Mouse (Mus musculus) lung, postnatal 25 days (tissue): ENCODE results near the gene H2al1m.
"Not testable (repeated sequence)": the region's sequence is repeated elsewhere in the genome, so short reads cannot be mapped to it uniquely, and the experiment has no call there.

Experiments
- DNase-seq: peaks from one replicate; pipeline ENCODE4 v3.0.0; 2022; ENCODE audit warnings: low spot score

Gene H2al1m

DNA sequence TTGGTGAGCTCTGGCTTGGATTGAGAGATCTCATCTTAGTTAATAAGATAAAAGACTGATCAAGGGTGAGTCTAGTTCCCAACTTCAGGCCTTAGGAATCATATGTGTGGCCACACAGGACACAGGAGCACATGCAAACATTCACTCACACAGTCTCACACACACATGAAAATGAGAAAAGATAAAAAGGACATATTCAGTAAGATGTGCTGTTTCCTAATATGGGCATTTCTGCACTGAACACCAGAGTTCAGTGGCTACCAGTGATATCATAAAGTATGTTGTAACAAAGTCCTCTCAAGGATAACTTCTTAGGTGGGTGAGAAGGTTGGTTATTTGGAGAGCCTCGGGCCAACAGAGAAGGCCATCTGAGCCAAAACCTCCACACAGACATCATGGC is at the start of gene H2al1m:
H2al1m (plus strand) TSS at position 301 of the 400 bp plus-strand sequence.
- DNase-seq: not testable (repeated sequence)

DNA sequence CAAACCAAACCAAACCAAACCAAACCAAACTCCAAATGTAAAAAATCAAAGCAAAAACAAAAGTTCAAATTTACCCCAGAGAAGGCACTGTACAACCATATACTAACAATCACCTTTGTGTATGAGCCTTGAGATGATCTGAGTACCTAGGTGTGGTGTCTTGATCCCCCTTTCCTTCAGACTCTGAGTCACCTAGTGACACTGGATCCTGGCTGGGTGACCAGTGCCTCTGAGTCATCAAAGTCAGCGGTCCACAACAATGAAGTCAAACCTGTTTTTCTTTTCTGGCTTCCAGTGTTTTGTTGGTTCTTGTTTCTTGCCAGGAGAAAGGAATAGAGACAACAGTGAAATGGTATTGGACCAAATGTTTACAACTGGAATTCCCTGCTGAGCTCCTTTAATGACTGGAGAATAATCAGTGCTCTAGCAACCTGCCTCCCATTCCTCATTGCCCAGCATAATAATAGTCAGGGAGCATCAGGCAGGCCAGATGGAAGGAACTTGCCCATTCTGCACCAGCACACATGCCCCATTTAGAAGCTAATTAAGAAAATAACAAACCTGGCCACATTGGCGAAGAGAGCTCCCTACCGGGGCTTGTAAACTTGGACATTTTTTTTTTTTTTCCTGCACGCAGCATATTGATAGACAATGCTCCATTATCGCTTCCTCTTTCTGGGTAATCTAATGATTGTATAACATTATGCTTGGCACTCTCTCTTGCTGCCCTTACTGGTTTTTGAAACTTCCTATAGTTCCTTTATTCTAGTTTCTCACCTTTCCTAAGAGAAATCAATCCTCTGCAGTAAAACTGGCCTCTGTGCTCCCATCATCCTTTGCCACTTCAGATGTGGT is 42.6 kb upstream of the H2al1m start:
- no peak for DNase-seq

DNA sequence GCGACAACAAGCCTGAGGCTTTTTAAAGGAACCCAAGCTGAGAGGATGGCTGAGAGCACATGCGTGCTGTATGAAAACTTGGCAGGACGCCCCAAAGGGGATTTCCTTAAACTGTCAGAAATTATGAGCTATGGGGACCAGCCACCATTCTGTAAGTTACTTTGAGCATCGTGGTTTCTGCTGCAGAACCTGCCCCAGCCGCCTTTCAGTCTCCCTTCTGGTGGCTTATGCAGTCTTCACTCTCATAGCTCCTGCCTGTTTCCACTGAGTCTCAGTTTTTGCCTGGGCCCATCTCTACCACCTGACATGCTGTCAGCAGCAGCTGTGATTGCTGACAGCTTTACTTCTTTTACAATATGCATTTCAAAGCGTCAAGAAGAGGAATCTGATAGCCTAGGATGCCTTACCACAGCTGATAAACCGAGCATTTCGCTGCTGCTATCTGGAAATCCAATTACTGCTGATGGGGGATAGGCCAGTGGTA is 40.1 kb upstream of the H2al1m start:
- DNase-seq: no peak

DNA sequence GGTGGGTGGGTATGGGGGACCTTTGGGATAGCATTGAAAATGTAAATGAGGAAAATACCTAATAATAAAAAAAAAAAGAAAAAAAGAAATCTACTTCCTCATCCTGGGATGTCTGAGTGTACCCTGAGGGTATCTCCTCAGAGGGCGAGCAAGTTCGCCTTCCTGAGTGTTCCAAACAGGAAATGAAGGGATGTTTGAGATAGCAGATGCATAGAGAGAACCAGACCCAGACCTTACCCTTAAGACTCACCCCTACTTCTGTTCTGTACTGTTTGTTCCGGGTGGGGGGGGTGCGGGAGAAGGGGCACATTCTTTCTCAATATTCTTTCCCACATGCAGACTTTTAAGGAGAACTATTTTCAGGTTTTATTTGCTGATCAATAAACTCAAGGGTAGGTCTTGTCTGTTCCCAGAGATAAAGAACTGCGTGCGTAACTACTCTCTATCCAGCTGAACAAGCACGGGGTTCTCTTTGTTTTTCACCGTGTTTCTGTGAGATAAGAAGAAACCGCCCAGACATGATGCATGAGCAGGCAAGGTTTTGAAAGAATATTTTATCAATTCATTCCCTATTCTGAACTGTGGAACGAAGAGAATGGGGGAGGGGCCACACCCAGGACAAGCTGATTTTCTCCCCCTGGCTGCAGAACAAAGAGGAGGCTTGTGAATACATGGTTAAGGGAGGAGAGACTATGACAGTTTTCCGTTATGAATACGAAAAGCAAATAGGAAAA is 38.8 kb upstream of the H2al1m start:
- DNase-seq: no peak

DNA sequence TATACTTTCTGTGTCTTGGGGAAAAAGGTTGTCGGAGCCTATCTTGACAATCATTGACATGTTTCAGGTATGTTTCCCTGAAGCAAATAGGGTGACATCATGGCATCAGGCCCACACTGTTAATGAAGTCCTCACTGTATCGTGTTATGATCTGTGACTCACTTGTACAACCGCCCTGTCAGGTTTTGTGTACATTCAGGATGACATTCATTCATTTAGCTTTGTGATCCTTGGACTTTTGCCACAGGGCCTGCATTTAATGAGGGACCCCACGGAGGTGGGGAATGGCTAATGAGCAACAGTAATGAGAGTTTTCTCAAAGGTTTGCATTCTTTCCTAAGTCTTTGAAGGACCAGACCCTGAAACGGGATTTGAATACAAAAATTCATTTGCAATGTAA is 34.7 kb upstream of the H2al1m start:
- DNase-seq: no peak

DNA sequence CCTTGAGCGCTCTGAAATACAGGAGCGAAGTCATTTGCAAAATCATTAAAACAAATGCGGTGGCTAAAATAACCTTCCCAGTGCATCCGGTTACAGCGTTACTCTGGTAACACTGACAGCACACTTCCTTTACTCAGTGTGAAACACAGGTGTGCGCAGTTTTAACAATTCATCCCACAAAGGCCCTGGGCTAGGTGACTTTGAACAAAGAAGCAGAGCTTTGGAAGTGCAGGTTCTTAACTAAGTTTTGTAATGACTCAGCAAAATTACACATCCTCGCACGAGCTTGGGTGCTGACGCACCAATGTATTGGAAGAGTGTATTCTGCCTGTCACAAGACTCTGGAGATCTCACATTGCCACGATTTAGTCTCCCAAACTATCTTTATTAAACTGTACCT is 29.6 kb upstream of the H2al1m start:
- no peak for DNase-seq

DNA sequence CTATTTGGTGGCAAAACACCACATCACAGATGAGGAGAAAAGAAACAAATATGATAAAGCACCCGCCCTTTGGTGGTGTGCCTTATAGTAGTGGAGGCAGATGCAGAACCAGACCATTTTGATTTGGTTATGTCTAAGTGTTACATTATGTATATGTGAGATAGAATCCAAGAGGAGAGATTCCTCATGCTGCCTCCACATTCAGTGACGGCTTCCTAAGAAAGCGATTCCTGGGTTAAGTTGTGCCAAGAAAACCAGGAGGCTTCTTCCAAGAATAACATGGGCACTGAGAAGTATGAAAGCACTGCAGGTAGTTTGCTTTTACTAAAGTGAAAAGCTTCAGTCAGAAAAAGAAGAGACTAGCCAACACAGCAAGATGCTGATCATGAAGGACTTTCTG is 28.7 kb upstream of the H2al1m start:
- no peak for DNase-seq

DNA sequence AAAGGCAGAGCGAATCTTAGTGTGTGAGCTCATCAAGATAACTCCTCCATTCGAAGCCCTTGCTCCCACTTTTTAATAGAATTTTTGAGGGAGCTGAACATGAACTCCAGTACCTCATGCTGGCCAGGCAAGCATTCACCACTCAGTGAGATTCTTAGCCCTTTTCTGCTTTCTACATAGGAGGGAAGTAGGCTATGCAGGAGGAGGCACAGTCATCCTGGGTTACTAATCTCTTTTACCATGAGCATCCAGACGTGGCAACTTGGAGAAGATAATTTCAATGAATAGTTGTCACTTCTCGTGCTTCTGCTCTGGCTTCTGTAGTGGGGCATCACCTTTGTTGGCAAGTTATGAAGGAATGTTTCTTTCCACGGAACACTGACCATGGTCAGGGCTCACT is 26.8 kb upstream of the H2al1m start, which contains the start of gene Gm14862:
Gm14862 (minus strand) TSS at position 134 of the 400 bp plus-strand sequence.
- DNase-seq: no peak

DNA sequence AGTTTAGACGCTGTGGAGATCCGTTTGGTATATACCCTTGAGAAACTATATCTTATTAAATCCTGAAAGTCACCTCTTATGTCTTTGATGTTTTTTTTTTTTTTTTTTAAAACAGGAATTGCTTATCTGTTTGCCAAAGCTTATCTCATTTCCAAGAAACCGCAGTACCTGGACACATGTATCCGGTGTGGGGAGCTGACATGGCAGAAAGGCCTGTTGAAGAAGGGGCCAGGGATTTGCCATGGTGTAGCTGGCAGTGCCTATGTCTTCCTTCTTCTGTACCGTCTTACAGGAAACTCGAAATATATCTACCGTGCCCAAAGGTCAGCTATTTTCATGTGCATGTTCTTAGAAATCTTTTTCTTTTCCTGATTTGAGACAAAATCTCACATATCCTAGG is 25.7 kb upstream of the H2al1m start:
- no peak for DNase-seq

DNA sequence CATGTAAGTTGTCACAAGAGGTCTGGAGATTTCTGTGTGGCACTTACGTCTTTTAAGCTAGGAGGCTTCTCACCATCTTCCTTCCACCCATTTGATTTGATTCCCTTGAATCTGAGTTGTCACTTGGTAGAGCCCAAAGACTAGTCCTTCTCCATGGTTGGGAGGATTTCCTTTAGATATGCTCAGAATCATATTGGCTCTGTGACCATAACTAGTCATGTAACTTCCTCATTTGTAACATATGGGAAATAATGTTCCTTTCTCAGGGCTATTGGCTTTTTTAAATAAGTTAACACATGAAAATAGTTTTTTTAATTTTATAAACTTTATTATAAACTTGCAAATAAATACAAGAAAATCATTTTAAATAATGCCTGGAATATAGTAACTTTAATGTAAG is 24.3 kb upstream of the H2al1m start:
- no peak for DNase-seq

DNA sequence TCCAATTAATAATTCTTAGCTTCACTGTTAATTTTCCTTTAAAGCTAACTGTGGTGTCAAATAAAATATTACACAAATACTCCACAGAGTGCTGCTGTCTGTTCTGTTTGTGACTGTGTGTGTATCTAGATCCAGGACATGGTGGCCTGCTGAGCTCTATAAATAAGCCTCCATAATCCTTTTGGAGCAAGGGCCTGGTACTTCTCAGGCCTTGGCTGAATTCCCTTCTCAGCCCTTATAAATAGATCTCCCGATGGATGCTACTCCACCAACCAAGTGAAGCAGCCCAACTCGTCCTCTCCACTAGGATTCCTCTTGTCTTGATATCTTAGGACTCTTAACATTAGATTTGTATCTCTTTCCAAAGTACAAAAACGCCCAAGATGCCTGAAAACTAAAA is 12.5 kb upstream of the H2al1m start:
- DNase-seq: no peak

DNA sequence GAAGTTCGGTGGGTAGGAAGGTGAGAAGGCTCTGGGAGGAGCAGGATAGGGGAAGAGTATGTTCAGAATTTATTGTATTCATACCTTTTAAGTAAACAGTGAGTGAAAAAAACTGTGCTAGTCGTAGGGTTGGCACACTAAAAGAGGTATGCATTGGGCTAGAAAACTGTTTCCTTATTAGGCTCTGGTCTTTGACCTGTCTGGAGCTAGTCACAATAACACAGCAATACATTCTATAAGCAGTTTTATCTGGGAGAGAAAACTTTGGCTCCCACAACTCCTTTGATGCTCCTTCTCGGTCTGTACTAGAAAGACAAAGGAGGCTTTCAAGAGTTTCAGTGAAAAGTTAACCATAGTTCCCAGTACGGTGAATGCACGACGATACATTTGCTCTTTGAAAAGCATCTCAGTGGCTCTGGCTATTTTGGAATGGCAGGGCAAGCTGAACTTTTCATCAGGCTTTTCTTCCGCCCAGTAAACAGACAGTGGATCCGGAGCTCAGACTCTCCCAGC is 11.6 kb upstream of the H2al1m start:
- no peak for DNase-seq

DNA sequence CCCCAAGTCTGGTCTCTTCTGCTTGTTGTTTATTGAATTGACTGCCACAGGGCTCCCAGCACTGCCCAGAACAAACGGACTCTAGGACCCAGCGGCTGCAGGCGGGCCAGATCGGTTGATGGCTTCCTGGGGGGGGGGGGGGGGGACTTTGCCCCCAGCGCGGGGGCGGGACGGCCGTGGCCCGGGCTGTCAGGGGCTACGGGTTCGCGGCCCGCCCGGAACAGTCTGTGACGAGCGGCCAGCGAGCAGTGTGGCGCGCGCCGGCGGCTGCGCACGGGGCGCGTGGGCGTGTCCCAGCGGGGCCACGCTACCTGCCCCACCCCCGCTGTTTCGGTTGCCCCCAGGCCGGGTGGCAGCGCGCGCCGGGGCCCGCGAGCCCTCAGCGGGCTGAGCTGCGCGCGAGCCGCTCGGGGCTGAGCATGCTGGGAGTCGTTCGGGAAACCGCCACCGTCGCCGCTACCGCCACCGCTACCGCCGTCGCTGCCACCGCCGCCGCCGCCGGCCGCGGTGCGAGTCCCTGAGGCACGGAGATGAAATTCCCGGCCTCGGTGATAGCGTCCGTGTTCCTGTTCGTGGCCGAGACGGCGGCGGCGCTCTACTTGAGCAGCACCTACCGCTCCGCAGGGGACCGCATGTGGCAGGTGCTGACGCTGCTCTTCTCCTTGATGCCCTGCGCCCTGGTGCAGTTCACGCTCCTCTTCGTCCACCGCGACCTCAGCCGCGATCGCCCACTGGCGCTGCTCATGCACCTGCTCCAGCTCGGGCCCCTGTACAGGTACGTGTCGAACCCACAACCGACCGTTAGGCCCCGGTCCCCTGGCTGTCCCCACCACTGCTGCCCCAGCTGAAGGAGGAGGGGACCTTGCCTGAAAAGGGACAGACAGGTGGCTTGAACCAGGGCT is 10.9 kb upstream of the H2al1m start, which contains the start of gene Xk:
Xk (plus strand) TSS at position 297 of the 902 bp plus-strand sequence.
- DNase-seq: peak; percentile 47

DNA sequence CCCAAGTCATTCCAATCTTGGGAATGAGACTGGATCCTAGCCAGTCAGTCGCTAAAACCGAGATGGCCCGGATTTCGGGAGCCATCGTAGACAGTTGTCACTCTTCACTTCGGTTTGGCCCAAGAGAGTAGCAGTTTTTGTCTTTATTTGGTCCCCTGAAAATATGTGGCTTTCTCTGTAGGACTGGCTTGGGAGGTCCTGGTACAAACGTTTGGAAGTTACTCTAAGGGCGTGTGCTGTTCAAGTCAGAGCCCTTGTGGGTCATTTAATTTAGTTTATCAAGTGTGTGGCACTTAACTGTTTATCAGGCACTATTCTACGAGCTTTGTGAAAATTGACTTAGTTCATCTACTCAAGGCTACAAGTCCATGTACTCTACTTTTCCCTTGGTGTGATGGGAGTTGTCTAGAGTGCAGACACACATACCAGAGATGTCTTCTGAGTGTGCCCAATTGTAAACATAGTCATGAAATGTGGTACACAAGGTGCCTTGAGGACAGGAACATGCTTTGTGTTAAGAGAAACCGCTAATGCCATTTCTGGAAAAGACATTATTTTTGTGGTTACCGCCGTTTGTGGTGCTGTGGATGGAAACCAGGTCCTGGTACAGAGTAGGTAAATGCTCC is 10.1 kb upstream of the H2al1m start:
- no peak for DNase-seq

DNA sequence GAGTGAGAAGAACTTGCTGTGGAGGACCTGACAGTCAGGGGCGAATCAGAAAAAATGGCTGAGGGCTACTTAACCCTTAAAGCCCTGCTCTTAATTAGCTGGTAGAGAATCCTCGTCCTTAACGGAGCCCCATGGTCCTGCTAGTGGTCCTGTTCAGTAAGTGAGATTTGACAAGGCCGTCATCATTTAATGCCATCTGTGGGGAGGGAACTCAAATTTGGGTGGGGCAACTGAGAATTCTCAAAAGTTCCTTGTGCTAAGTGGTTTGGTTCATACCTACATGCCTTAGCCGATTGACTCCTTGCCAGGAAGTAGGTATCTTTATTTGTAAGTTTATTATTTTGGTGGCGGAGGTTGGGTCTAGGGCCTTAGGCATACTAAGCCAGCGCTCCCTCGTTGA is 9.2 kb upstream of the H2al1m start:
- DNase-seq: no peak

DNA sequence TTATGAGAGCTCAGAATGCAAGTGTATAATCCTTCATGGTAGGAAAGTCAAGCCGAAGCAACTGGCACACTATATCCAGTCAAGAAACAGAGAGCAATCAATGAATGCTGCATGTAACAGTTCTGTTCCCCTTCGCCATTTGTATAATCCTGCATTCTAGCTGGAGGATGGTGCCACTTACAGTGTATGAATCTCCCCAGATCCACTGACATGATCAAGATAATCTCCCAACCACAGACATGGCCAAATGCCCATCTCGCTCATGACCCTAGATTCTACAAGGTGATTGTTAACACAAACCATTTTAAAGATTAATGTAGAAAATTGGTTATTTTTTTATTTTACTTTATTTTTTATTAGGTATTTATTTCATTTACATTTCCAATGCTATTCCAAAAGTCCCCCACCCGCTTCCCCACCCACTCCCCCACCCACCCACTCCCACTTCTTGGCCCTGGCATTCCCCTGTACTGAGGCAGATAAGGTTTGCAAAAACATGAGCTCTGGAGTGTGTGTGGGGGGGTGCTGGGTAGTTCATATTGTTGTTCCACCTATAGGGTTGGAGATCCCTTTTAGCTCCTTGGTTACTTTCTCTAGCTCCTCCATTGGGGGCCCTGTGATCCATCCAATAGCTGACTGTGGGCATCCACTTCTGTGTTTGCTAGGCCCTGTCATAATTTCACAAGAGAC is 9.7 kb downstream of the H2al1m start:
- not testable (repeated sequence) for DNase-seq

DNA sequence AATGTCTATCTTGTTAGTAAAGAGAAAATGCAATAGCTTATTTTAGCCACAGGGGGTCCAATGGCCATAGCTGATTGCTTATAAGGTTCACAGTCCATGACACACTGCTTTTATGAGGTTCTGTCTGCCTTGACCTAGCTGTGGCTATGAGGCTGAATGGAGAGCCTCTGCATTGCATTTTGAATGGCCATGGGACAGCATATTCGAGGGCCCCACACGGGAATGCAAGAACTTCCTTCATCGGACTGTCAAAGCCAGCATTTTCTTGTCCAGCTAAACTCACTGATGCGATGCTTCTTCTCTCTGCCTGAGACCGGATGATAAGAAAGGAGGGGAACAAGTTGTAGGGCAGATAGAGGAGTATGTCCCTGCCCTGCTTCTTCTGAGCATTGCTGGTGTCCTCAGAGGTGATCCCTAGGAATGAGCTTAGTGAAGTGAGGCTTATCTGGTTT is 14.9 kb downstream of the H2al1m start:
- no peak for DNase-seq

DNA sequence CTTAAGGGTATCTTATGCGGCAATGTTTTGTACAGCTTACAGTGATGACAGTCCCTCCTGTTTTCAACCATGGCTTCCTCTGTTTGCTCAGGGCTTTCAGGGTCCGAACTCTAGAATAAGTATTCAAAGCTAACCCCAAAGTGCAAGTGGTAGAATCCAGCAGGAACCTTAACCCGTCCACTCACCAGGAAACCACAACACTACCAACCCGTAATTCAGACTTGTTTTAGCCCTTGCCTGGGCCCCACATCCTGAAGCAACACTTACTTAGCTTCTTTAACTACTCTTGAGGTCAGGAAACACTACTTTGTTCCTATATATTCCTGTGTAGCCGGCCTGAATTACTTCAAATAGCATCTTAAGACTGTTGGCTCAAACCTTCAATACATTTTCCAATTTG is 19.2 kb downstream of the H2al1m start:
- no peak for DNase-seq

DNA sequence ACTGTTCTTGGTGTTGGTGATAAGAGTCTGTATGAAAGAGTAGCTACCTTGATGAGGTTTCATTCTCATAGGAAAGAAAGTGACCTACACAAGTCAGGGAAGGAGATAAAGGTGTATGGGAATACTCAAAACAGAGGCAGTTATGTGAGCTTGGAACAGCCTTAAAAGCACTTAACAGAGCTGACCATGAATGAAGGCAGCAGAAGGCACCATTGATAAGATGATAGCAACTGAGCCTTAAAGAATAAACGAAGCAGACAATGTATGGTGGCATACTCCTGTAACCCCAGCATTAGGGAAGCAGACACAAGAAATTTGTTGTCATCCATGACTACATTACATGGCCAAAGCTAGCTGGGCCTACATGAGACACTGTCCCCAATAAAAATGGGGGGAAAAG is 19.9 kb downstream of the H2al1m start:
- DNase-seq: no peak

DNA sequence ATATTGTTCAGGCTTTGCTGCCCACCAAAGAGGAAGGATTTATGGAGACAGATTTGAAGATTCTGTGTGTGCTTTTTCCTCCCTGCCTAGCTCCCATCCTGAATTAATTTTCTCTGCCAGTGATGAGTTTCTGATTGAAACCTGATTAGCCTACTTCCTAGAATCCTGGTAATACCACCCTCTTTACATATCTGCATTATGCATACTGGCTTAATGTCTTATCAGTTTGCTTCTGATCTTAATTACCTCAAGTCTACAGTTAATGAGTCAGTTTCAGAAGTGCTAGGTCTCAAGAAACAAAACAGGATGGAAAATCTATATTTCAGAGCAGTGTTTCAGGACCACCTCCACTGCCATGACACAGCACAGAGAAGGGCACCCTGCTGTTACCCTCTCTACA is 32.9 kb downstream of the H2al1m start:
- DNase-seq: not testable (repeated sequence)

DNA sequence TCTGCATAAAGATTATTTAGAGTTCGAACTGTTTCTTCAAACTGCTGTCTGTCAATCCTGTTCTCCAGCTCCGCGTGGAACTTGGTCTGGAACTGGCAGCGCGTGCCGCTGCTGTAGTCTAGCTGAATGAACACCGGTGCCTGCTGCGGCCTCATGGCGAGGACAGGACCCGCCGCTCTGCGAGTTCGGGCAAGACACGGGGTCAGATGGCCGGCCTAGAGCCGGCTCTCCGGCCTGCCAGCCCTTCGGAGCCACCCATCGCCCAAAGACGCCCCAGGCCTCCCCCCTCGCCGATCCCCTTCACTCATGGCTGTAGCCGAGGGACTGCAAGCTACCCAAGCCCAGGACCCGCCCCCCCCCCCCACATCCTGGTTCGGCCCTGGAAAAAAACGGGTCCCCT is 44.4 kb downstream of the H2al1m start:
- DNase-seq: not testable (repeated sequence)
